Mouse (Mus musculus) neural tube, embryonic 12.5 days (tissue): ENCODE results near the gene Tent4a. TPM values are rescaled to one million over a fixed set of nuclear protein-coding genes. Genes with fewer than 3 reads are reported as not detected.

Experiments used
- ATAC-seq: fragments of 200-750 bp; cut with Nextera tagmentation; 2 replicates; pipeline ENCODE4 v1.8.0; 2017; ENCODE audit warnings: low read depth, mild to moderate bottlenecking, moderate TSS enrichment, moderate library complexity; ENCODE audit not compliant: low FRiP score
- H3K27ac ChIP-seq: fragments of 300-500 bp; sonication (generic); 2 replicates; pipeline ENCODE4 v1.5.1; 2016
- H3K27me3 ChIP-seq: fragments of 300-500 bp; sonication (generic); replicated peaks from 2 replicates; pipeline ENCODE4 v1.6.1; 2016; ENCODE audit warnings: mild to moderate bottlenecking
- H3K36me3 ChIP-seq: fragments of 300-500 bp; sonication (generic); 2 replicates; pipeline ENCODE4 v1.6.1; 2016; ENCODE audit warnings: mild to moderate bottlenecking
- H3K4me1 ChIP-seq: fragments of 300-500 bp; sonication (generic); 2 replicates; pipeline ENCODE4 v1.6.1; 2016
- H3K4me2 ChIP-seq: fragments of 300-500 bp; sonication (generic); replicated peaks from 2 replicates; pipeline ENCODE4 v1.6.1; 2016; ENCODE audit warnings: mild to moderate bottlenecking
- H3K4me3 ChIP-seq: fragments of 300-500 bp; sonication (generic); 2 replicates; pipeline ENCODE4 v1.5.1; 2016
- H3K9ac ChIP-seq: fragments of 300-500 bp; sonication (generic); 2 replicates; pipeline ENCODE4 v1.6.1; 2016; ENCODE audit warnings: mild to moderate bottlenecking
- H3K9me3 ChIP-seq: fragments of 300-500 bp; sonication (generic); 2 replicates; pipeline ENCODE4 v1.6.1; 2016; ENCODE audit warnings: mild to moderate bottlenecking
- WGBS: fragments of 180-500 bp; shearing (Covaris S2); methylation state at CpG from one replicate; pipeline ENCODE4 v1.1.7; 2016; 5-methylcytosine and 5-hydroxymethylcytosine counted together
- polyA plus RNA-seq: library from polyadenylated mRNA; unstranded; fragments of >200 nt; fragmentation: Nextera tagmentation; extraction: Ambion mirVana; gene quantifications from 2 replicates; pipeline ENCODE4 v1.2.1, GENCODE M21; 2016

Tent4a gene
- polyA plus RNA-seq, 1 experiment from 2014 or later: 8.2 TPM

DNA sequence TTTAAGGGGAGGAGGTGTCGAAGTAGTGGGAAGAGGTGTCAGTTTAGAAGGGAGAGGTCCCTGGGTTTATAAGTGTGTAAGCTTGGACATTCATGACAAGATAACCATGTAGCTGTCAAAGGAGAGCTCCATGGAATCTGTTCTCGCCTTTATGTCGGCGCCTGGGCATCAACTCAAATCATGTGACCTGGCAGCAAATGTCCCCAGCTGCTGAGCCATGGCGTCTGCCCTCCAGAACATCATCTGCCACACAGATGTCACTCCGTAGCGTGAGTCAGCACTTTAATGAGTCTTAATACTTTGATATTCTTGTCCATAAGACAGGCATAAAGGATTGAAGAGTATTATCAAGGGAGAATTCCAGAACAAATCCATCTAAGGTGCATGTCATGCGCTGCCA, 51.7 kb downstream of the Tent4a start:
- WGBS: 48% methylated on average over 8 of the region's 8 CpGs
- H3K4me3 ChIP-seq: no peak overlapping the region
- peak overlapping the region; percentile 67 for H3K4me2 ChIP-seq
- H3K4me1 ChIP-seq: peaks cover 19% of the 10 kb centered on the region
- H3K27ac ChIP-seq: no peak overlapping the region
- H3K27me3 ChIP-seq: peaks cover 36% of the 10 kb centered on the region
- H3K9ac ChIP-seq: no peak overlapping the region
- H3K36me3 ChIP-seq: no peaks in the 10 kb centered on the region
- no peak for ATAC-seq
- no peaks in the 10 kb centered on the region for H3K9me3 ChIP-seq

GRCm38 (mm10) chr13:69481634-69482505, 52.5 kb downstream of the Tent4a start:
- Histone ChIP-seq H3K4me3 (peak overlapping the region; percentile 26), H3K4me1 (peaks cover 15% of the 10 kb centered on the region), H3K27ac (no peak overlapping the region), H3K9me3 (no peaks in the 10 kb centered on the region), H3K27me3 (peaks cover 35% of the 10 kb centered on the region), H3K9ac (peak overlapping the region; percentile 22; the same call in 1 of the 2 replicates), H3K4me2 (peak overlapping the region; percentile 67), H3K36me3 (no peaks in the 10 kb centered on the region)
- peak; percentile 35; the same call in 1 of the 2 replicates for ATAC-seq
- WGBS: 2% methylated on average over 30 of the region's 30 CpGs

DNA sequence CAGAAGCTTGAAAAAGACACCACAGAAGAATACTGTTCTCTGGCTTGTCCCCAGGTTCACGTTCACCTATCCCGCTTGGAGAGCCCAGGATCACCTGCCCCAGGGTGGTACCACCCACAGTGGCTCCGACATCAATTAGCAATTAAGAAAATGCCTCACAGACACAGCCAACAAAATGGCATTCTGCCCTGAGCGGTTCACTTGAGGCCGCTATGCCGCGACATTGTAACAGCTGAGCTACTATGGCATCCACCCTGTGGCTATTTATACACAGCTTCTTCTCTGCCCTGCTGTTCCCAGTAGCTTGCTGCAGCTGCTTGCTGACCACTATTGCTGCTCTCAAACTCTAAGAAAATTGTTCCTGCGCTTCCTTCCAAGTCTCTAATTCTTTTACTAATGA, 53.4 kb downstream of the Tent4a start:
- H3K4me2 ChIP-seq: peak overlapping the region; percentile 67
- peaks cover 15% of the 10 kb centered on the region for H3K4me1 ChIP-seq
- no peak overlapping the region for H3K4me3 ChIP-seq
- H3K9ac ChIP-seq: no peak overlapping the region
- H3K9me3 ChIP-seq: no peaks in the 10 kb centered on the region
- H3K27ac ChIP-seq: no peak overlapping the region
- peaks cover 35% of the 10 kb centered on the region for H3K27me3 ChIP-seq
- 7% methylated on average over 8 of the region's 8 CpGs for WGBS
- H3K36me3 ChIP-seq: no peaks in the 10 kb centered on the region
- ATAC-seq: 0 out of 2 replicates have a peak, but pooled peaks have one; percentile 11

GRCm38 (mm10) chr13:69479906-69480305, 54.5 kb downstream of the Tent4a start:
- no peaks in the 10 kb centered on the region for H3K9me3 ChIP-seq
- no peak overlapping the region for H3K4me2 ChIP-seq
- no peak overlapping the region for H3K4me3 ChIP-seq
- WGBS: 71% methylated on average over 2 of the region's 2 CpGs
- peaks cover 15% of the 10 kb centered on the region for H3K4me1 ChIP-seq
- no peak overlapping the region for H3K9ac ChIP-seq
- no peak for ATAC-seq
- no peak overlapping the region for H3K27ac ChIP-seq
- H3K36me3 ChIP-seq: no peaks in the 10 kb centered on the region
- H3K27me3 ChIP-seq: peaks cover 35% of the 10 kb centered on the region

DNA sequence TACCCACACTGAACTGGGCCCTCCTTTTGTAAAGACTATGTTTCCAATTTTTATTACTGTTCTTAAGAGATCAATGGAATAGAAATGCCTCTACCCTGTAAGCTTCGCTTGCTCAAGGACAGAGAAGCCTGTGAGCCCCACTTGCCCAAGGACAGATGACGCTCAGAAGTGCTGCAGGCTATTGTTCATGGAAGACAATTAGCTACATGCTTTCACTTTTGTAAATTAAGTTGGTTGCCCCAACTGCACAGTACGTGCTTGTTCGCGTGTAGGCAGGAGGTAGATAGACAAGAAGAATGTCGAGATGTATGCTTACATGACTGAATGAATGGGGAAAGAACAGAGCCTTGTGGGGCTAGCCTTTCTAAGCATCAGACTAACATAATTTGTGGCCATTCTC, 55.7 kb downstream of the Tent4a start:
- H3K4me1 ChIP-seq: peaks cover 15% of the 10 kb centered on the region
- no peaks in the 10 kb centered on the region for H3K9me3 ChIP-seq
- H3K36me3 ChIP-seq: no peaks in the 10 kb centered on the region
- peaks cover 28% of the 10 kb centered on the region for H3K27me3 ChIP-seq
- no peak overlapping the region for H3K9ac ChIP-seq
- WGBS: 85% methylated on average over 6 of the region's 6 CpGs
- no peak overlapping the region for H3K27ac ChIP-seq
- no peak for ATAC-seq
- H3K4me3 ChIP-seq: no peak overlapping the region
- H3K4me2 ChIP-seq: no peak overlapping the region

GRCm38 (mm10) chr13:69460635-69461465, 73.6 kb downstream of the Tent4a start:
- no peak overlapping the region for H3K27ac ChIP-seq
- no peaks in the 10 kb centered on the region; the same call in 1 of the 2 replicates for H3K4me1 ChIP-seq
- no peak overlapping the region for H3K4me3 ChIP-seq
- no peaks in the 10 kb centered on the region for H3K27me3 ChIP-seq
- no peaks in the 10 kb centered on the region for H3K36me3 ChIP-seq
- no peak overlapping the region for H3K9ac ChIP-seq
- WGBS: 47% methylated on average over 17 of the region's 17 CpGs
- no peak overlapping the region for H3K4me2 ChIP-seq
- H3K9me3 ChIP-seq: no peaks in the 10 kb centered on the region
- peak; percentile 30; the same call in 1 of the 2 replicates for ATAC-seq

- Histone ChIP-seq H3K4me1 (no peaks in the 10 kb centered on the region; the same call in 1 of the 2 replicates), H3K4me3 (no peak overlapping the region), H3K27me3 (no peaks in the 10 kb centered on the region), H3K9ac (no peak overlapping the region), H3K27ac (no peak overlapping the region), H3K36me3 (no peaks in the 10 kb centered on the region), H3K4me2 (no peak overlapping the region), H3K9me3 (no peaks in the 10 kb centered on the region)
- 21% methylated on average over 8 of the region's 8 CpGs for WGBS
- 0 out of 2 replicates have a peak, but pooled peaks have one; percentile 60 for ATAC-seq
Observed at GRCm38 (mm10) chr13:69459657-69460458, 74.6 kb downstream of the Tent4a start.

DNA sequence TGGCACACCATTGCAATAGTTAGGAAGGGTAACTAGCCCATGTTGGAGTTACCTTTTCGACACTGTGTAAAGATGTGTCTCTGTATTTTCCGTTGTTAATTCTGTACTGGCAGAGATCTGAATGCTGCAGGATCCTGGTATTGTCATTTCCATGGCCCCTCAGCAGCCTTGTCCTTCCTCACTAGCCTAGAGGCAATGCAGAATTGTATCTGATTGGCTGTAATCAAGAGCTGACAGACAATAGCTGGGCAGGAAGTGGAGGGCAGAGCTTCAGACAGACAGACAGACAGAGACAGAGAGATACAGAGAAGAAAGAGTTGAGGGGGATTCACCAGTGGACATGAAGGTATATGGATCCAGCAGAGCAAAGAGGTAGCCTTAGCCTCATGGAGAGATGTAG, 75.5 kb downstream of the Tent4a start:
- Histone ChIP-seq H3K36me3 (no peaks in the 10 kb centered on the region), H3K27me3 (no peaks in the 10 kb centered on the region), H3K4me2 (no peak overlapping the region), H3K9me3 (no peaks in the 10 kb centered on the region), H3K27ac (no peak overlapping the region), H3K4me1 (no peaks in the 10 kb centered on the region; the same call in 1 of the 2 replicates), H3K4me3 (no peak overlapping the region), H3K9ac (no peak overlapping the region)
- 92% methylated on average over 2 of the region's 2 CpGs for WGBS
- no peak for ATAC-seq

DNA sequence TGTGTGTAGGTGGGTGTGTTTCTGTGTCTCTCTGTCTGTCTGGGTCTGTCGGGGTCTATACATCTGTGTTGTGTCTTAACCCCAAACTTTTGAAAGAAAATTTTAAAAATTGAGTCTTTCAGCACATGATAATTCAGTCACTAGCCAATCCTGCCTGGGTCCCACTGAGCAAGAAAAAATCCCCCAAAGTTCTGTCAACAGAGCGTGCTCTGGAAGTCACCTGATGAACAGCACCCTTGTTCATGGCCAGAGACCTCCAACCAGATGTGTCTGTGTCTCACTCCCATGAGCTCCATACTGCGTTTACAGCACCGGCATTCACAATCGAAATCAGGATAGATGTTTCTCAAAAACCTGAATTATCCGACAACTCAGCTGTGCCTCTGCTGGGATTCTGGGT, 76.0 kb downstream of the Tent4a start:
- no peaks in the 10 kb centered on the region for H3K36me3 ChIP-seq
- no peak overlapping the region for H3K9ac ChIP-seq
- WGBS: 92% methylated on average over 6 of the region's 6 CpGs
- no peak overlapping the region for H3K4me2 ChIP-seq
- H3K4me1 ChIP-seq: no peaks in the 10 kb centered on the region; the same call in 1 of the 2 replicates
- no peaks in the 10 kb centered on the region for H3K9me3 ChIP-seq
- H3K27ac ChIP-seq: no peak overlapping the region
- no peak for ATAC-seq
- H3K27me3 ChIP-seq: no peaks in the 10 kb centered on the region
- no peak overlapping the region for H3K4me3 ChIP-seq

- no peaks in the 10 kb centered on the region for H3K36me3 ChIP-seq
- no peak overlapping the region for H3K9ac ChIP-seq
- H3K4me1 ChIP-seq: no peaks in the 10 kb centered on the region; the same call in 1 of the 2 replicates
- WGBS: 63% methylated on average over 2 of the region's 2 CpGs
- no peaks in the 10 kb centered on the region for H3K27me3 ChIP-seq
- no peak overlapping the region for H3K27ac ChIP-seq
- H3K4me2 ChIP-seq: no peak overlapping the region
- no peak for ATAC-seq
- H3K4me3 ChIP-seq: no peak overlapping the region
- no peaks in the 10 kb centered on the region for H3K9me3 ChIP-seq
Observed at GRCm38 (mm10) chr13:69457105-69457504, 77.3 kb downstream of the Tent4a start.

DNA sequence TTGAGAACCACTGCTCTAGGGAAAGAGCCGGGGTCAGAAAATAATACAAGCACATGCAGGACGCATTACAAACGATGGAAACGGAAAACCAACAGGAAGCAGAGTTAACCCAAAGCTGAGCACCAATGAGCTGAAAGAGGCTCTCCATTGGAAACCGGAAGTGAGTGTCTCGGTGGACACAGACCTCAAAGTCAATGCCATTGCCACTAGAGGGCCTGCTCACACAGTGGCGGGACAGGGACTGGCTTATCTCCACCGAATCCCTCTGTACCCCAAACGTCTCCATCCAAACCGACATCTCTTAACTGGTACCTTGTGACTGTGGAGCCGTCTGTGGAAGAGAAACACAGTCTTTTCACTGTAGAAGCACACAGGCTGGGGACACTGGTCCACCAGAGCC, 77.8 kb downstream of the Tent4a start:
- no peaks in the 10 kb centered on the region for H3K27me3 ChIP-seq
- no peaks in the 10 kb centered on the region for H3K36me3 ChIP-seq
- ATAC-seq: no peak
- no peak overlapping the region for H3K9ac ChIP-seq
- no peak overlapping the region for H3K4me3 ChIP-seq
- no peaks in the 10 kb centered on the region; the same call in 1 of the 2 replicates for H3K4me1 ChIP-seq
- no peaks in the 10 kb centered on the region for H3K9me3 ChIP-seq
- H3K4me2 ChIP-seq: no peak overlapping the region
- WGBS: 81% methylated on average over 11 of the region's 11 CpGs
- H3K27ac ChIP-seq: no peak overlapping the region
